Mouse (Mus musculus): Measurements from ENCODE around the gene Ust. TPM values are rescaled to one million over a fixed set of nuclear protein-coding genes. Genes with fewer than 3 reads are reported as not detected.
A peak's percentile ranks its signal among the peaks of the same experiment; 100 is the strongest.

Gene Ust
- polyA plus RNA-seq, 1 experiment from 2014 or later: 6.6 TPM

GRCm38 (mm10) chr10:8207358-8207757 is 311.3 kb downstream of the Ust start:
- Histone ChIP-seq H3K9me3 (replicated peaks) (no peaks in the 10 kb centered on the region), H3K4me3 (replicated peaks) (no peak overlapping the region), H3K4me2 (no peak overlapping the region), H3K27me3 (no peaks in the 10 kb centered on the region), H3K9ac (no peak overlapping the region), H3K27ac (no peak overlapping the region), H3K36me3 (no peaks in the 10 kb centered on the region), H3K4me1 (peaks cover under 1% of the 10 kb centered on the region)
- WGBS: 93% methylated on average over 19 of the region's 19 CpGs
- no peak for ATAC-seq (replicated peaks; ENCODE audit: low FRiP score)

- Histone ChIP-seq H3K27me3 (no peaks in the 10 kb centered on the region), H3K9me3 (replicated peaks) (no peaks in the 10 kb centered on the region), H3K4me2 (no peak overlapping the region), H3K4me1 (no peaks in the 10 kb centered on the region), H3K4me3 (replicated peaks) (no peak overlapping the region), H3K27ac (no peak overlapping the region), H3K36me3 (no peaks in the 10 kb centered on the region), H3K9ac (no peak overlapping the region)
- WGBS: 84% methylated on average over 4 of the region's 4 CpGs
- no peak for ATAC-seq (replicated peaks; ENCODE audit: low FRiP score)
Measured at GRCm38 (mm10) chr10:8203681-8204080, 314.9 kb downstream of the Ust start.

GRCm38 (mm10) chr10:8199816-8200215 is 318.8 kb downstream of the Ust start:
- no peaks in the 10 kb centered on the region for H3K27me3 ChIP-seq
- no peaks in the 10 kb centered on the region for H3K9me3 ChIP-seq (replicated peaks)
- H3K9ac ChIP-seq: no peak overlapping the region
- H3K4me1 ChIP-seq: 0 out of 2 replicates have a peak, but pooled peaks cover 9% of the 10 kb centered on the region
- H3K27ac ChIP-seq: no peak overlapping the region
- H3K36me3 ChIP-seq: no peaks in the 10 kb centered on the region
- ATAC-seq (replicated peaks; ENCODE audit: low FRiP score): no peak
- H3K4me3 ChIP-seq (replicated peaks): no peak overlapping the region
- H3K4me2 ChIP-seq: no peak overlapping the region
- WGBS: 91% methylated on average over 8 of the region's 8 CpGs

GRCm38 (mm10) chr10:8199026-8199756 is 319.4 kb downstream of the Ust start:
- ATAC-seq (replicated peaks; ENCODE audit: low FRiP score): no peak
- H3K4me1 ChIP-seq: 0 out of 2 replicates have a peak, but pooled peaks cover 9% of the 10 kb centered on the region
- H3K9me3 ChIP-seq (replicated peaks): no peaks in the 10 kb centered on the region
- 88% methylated on average over 9 of the region's 9 CpGs for WGBS
- H3K4me2 ChIP-seq: no peak overlapping the region
- H3K27ac ChIP-seq: no peak overlapping the region
- H3K36me3 ChIP-seq: no peaks in the 10 kb centered on the region
- no peak overlapping the region for H3K4me3 ChIP-seq (replicated peaks)
- no peak overlapping the region for H3K9ac ChIP-seq
- no peaks in the 10 kb centered on the region for H3K27me3 ChIP-seq

DNA sequence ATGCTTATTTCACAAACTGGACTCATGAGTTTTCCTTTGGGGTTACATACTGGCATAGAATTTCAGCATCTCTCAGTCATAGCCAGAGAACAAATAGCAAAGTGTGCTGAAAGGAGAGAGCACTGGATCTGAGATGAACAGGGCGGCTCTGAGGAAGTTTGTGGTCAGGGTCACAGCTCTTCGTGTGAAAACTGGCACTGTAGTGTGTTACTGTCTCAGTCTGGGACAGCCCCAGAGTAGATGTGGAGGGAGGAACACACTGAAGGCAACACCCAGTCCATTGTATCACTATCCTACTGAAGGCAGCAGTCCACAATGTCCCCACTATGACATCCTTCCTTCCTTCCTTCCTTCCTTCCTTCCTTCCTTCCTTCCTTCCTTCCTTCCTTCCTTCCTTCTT is 321.0 kb downstream of the Ust start:
- WGBS: 39% methylated on average over 2 of the region's 2 CpGs
- no peaks in the 10 kb centered on the region for H3K36me3 ChIP-seq
- H3K9me3 ChIP-seq (replicated peaks): no peaks in the 10 kb centered on the region
- 0 out of 2 replicates have a peak, but pooled peaks cover 9% of the 10 kb centered on the region for H3K4me1 ChIP-seq
- no peak overlapping the region for H3K4me2 ChIP-seq
- H3K4me3 ChIP-seq (replicated peaks): no peak overlapping the region
- H3K9ac ChIP-seq: no peak overlapping the region
- H3K27me3 ChIP-seq: no peaks in the 10 kb centered on the region
- no peak for ATAC-seq (replicated peaks; ENCODE audit: low FRiP score)
- H3K27ac ChIP-seq: no peak overlapping the region

DNA sequence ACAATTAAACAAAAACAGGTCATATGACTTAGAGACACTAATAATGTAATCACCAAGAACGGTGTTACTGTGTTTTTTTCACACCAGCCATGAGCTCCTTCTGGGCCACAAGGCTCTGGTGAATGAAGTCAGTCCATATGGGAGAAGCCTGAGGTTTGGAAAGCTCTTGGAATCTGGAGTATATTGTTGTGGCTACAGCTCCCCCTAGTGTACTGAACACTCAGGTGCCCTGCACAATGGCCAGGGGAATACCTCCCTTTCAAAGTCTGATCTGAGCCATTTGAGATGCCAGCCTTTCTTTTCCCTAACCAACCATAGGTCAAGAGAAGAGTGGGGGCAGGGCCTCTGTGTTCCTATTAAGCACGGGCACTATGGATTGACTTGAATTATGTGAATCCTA is 322.3 kb downstream of the Ust start:
- Histone ChIP-seq H3K4me2 (no peak overlapping the region), H3K27me3 (no peaks in the 10 kb centered on the region), H3K4me3 (replicated peaks) (no peak overlapping the region), H3K36me3 (no peaks in the 10 kb centered on the region), H3K27ac (no peak overlapping the region), H3K4me1 (0 out of 2 replicates have a peak, but pooled peaks cover 9% of the 10 kb centered on the region), H3K9me3 (replicated peaks) (no peaks in the 10 kb centered on the region), H3K9ac (no peak overlapping the region)
- 9% methylated on average over 2 of the region's 2 CpGs for WGBS
- ATAC-seq (replicated peaks; ENCODE audit: low FRiP score): peak; percentile 81

- Histone ChIP-seq H3K4me3 (replicated peaks) (no peak overlapping the region), H3K36me3 (no peaks in the 10 kb centered on the region), H3K9ac (no peak overlapping the region), H3K27me3 (no peaks in the 10 kb centered on the region), H3K9me3 (replicated peaks) (no peaks in the 10 kb centered on the region), H3K4me2 (no peak overlapping the region), H3K27ac (no peak overlapping the region), H3K4me1 (0 out of 2 replicates have a peak, but pooled peaks cover 9% of the 10 kb centered on the region)
- ATAC-seq (replicated peaks; ENCODE audit: low FRiP score): peak; percentile 44
- WGBS: 58% methylated on average over 6 of the region's 6 CpGs
Measured at GRCm38 (mm10) chr10:8195730-8196129, 322.9 kb downstream of the Ust start.

DNA sequence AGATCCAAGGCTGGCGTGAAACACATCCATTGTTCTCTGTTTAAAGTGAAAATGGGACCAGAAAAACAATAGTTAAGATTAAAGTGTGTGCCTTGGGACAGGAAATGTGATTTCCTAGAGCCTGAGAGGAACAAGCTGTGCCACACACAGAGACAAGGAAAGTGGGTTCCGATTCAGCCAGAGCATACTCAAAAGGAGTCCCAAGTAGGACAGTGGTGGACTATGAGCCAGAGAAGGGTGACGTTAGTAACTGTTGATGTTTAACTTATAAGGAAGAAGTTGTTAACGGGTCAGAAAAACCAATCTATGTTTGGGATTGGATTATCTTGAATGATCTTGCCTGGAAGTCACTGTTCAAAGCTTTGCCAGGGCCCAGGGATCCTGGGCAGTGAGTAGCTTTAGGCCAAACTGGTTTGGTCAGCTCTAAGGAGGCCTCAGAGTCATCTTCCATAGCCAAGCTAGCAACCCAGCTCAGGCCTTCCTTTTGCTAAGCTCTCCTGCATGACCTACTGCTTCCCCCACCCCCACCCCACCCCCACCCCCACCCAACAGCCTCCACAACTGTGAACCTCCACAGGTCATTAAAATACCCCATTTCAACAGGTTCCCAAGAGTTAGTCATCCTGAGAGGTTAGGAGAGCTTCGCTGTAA is 329.2 kb downstream of the Ust start:
- Histone ChIP-seq H3K27me3 (no peaks in the 10 kb centered on the region), H3K4me2 (no peak overlapping the region), H3K27ac (peak overlapping the region; percentile 58), H3K9ac (no peak overlapping the region), H3K4me1 (peaks cover 22% of the 10 kb centered on the region), H3K4me3 (replicated peaks) (no peak overlapping the region), H3K9me3 (replicated peaks) (no peaks in the 10 kb centered on the region), H3K36me3 (no peaks in the 10 kb centered on the region)
- 64% methylated on average over 5 of the region's 5 CpGs for WGBS
- peak; percentile 59; the same call in 1 of the 2 replicates for ATAC-seq (replicated peaks; ENCODE audit: low FRiP score)

DNA sequence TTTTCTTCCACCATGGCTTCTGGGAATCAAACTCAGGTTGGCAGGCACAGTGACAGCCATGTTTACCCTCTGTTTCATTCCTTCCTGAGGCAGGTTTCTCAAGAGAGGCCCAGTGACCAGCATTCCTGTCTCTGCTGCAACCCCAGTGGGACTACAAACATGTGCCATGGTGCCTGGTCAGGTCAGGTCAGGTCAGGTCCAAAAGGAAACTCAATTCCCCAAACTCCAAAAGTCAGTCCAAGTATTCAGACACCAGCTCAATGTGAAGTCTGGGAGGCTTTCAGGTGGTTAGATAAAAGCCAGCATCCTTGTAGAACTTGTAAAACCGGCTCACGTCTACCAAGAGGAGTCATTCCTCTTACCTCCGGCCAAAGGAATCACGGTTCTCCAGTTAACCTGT is 333.0 kb downstream of the Ust start:
- ATAC-seq (replicated peaks; ENCODE audit: low FRiP score): no peak
- WGBS: 70% methylated on average over 4 of the region's 4 CpGs
- H3K4me1 ChIP-seq: peaks cover 39% of the 10 kb centered on the region

DNA sequence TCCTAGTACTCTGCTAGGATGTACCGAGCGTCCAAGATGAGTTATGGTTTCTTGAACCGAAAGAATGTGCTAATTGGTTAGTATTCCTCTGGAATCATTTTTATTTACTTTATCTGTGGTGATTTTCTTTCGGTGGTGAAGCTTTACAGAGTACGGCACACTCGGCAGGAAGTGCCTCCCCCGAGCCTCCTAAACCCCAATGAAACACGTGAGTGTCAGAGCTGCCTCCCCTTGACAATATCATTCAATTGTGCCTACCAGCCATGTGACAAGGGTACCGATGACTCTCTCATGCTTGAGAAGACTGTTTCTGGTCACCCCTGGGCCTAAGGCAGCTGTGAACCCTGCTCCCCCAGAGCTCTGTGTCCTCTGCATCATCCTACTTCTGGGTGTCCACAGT is 333.9 kb downstream of the Ust start:
- Histone ChIP-seq H3K27ac (no peak overlapping the region), H3K4me1 (peaks cover 39% of the 10 kb centered on the region), H3K9me3 (replicated peaks) (no peaks in the 10 kb centered on the region), H3K4me3 (replicated peaks) (no peak overlapping the region), H3K9ac (no peak overlapping the region), H3K4me2 (no peak overlapping the region), H3K27me3 (no peaks in the 10 kb centered on the region), H3K36me3 (no peaks in the 10 kb centered on the region)
- 23% methylated on average over 9 of the region's 9 CpGs for WGBS
- ATAC-seq (replicated peaks; ENCODE audit: low FRiP score): 0 out of 2 replicates have a peak, but pooled peaks have one; percentile 29

More for the DNA sequence above, 333.0 kb downstream of the Ust start:
- H3K4me2 ChIP-seq: no peak overlapping the region
- H3K4me3 ChIP-seq (replicated peaks): no peak overlapping the region
- no peaks in the 10 kb centered on the region for H3K9me3 ChIP-seq (replicated peaks)
- H3K27me3 ChIP-seq: no peaks in the 10 kb centered on the region
- H3K27ac ChIP-seq: no peak overlapping the region
- H3K9ac ChIP-seq: no peak overlapping the region
- H3K36me3 ChIP-seq: no peaks in the 10 kb centered on the region

DNA sequence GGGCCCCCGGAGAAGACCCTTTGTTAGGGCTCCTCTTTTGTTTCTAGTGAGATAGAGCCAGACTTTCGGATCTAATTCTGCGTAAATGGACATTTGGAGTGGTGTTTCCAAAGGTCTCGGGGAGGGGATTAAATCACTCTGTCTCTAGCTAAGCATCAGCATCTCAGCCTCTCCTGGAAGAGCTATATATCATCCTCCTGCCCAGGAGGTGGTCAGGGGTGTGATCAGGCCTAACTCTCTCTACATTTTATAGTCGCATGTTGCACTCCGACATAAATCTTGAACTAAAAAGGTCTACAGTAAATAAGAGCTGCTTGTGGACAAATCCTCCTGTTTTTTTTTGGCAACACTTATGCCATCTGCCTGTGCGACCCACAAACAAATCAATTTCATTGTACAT is 335.5 kb downstream of the Ust start:
- Histone ChIP-seq H3K27ac (no peak overlapping the region), H3K4me2 (no peak overlapping the region), H3K27me3 (no peaks in the 10 kb centered on the region), H3K9me3 (replicated peaks) (no peaks in the 10 kb centered on the region), H3K36me3 (no peaks in the 10 kb centered on the region), H3K4me1 (peaks cover 31% of the 10 kb centered on the region), H3K4me3 (replicated peaks) (no peak overlapping the region), H3K9ac (no peak overlapping the region)
- ATAC-seq (replicated peaks; ENCODE audit: low FRiP score): peak; percentile 77
- WGBS: 32% methylated on average over 7 of the region's 7 CpGs

DNA sequence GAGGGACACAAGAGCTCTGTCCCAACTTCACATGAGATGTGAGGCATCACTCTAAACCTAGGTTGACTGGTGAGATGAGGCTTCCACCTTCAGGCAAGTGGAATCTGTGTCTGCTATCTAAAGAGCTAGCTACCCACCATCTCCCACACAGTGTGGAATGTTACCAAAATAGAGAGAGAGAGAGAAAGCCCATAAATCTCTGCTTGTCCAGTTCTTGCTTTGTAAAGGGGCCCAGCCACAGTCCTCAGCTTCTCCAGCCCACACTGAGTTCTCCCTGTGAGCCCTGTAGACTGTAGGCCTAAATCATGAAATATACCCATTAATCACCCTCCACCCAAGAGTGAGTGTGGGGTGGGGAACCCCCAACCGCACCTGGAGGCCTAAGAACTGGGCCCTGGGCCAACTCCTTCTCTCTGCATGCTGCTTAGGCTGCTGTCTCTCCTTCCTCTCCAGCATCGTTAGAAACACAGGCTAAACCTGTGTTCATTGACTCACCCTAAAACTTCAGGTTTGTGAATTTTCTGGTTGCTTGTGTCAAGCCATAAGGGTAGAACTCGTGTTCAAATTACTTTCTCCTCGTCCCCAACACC is 336.9 kb downstream of the Ust start:
- Histone ChIP-seq H3K9me3 (replicated peaks) (no peaks in the 10 kb centered on the region), H3K27me3 (no peaks in the 10 kb centered on the region), H3K4me3 (replicated peaks) (no peak overlapping the region), H3K9ac (no peak overlapping the region), H3K4me2 (no peak overlapping the region), H3K4me1 (peaks cover 31% of the 10 kb centered on the region), H3K27ac (no peak overlapping the region), H3K36me3 (no peaks in the 10 kb centered on the region)
- 51% methylated on average over 4 of the region's 4 CpGs for WGBS
- ATAC-seq (replicated peaks; ENCODE audit: low FRiP score): peak; percentile 79
